Mouse (Mus musculus): ENCODE results near the gene Olfr13.
"Not testable (repeated sequence)": the region's sequence is repeated elsewhere in the genome, so short reads cannot be mapped to it uniquely, and the experiment has no call there.

Olfr13 gene

GRCm38 (mm10) chr6:43171840-43172239 is at the start of gene Olfr13:
Olfr13 (plus strand) TSS chr6:43172140.
- no peak for DNase-seq (ENCODE audit: low spot score in 2 of 2)

DNA sequence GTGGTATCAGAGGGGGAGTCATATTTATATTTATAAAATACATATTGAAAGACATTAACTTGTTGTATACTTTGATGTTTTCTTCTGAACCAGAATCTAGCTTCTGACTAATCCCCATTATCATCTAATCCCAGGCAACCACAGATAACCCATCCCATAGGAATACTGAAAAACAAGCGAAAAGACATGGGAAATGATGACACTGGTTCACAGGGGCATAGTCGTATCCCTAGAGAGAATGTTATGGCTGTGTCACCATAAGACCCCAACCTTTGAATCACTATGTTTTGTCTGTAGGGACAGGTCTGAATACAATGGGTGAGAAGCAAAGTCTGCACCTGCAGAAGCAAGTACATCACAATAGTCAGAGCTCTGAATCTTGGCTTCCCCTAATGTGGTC is 25.7 kb upstream of the Olfr13 start, which contains the start of gene Olfr237-ps1:
TSS of gene Olfr237-ps1 (plus strand) at position 301 of the 400 bp plus-strand sequence.
- DNase-seq (ENCODE audit: low spot score in 2 of 2) = not testable (repeated sequence)

GRCm38 (mm10) chr6:43159502-43159901 is 12.4 kb upstream of the Olfr13 start:
- DNase-seq (ENCODE audit: low spot score in 2 of 2) = no peak

- DNase-seq (ENCODE audit: low spot score in 2 of 2) = no peak
Measured at GRCm38 (mm10) chr6:43162982-43163381, 9.0 kb upstream of the Olfr13 start, which contains the start of gene Olfr437. Olfr437 (plus strand) TSS chr6:43163282.

- DNase-seq (ENCODE audit: low spot score in 2 of 2) = no peak
Measured at GRCm38 (mm10) chr6:43167246-43167645, 4.7 kb upstream of the Olfr13 start.

DNA sequence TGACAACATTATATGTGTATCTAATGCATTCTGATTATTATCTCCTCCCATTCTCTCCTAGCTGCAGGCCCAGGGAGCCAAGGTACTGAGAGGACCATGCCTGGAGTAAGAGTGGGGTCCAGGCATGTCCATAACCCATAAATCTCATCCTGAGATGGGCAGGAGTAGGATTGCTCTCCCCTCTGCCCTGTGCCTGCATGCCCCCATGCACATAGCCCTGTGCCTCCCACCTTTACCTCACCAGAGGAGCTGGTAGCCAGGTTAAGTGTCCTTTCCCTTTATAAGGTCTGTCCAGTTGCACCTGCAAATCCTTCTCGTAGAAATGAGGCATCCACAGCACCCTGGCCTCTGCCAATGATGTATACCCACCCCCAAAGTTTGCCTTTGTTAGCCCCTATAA is 6.2 kb downstream of the Olfr13 start:
- DNase-seq (ENCODE audit: low spot score in 2 of 2) = no peak

- DNase-seq (ENCODE audit: low spot score in 2 of 2) = no peak
Measured at GRCm38 (mm10) chr6:43178584-43179501, 6.9 kb downstream of the Olfr13 start.

DNA sequence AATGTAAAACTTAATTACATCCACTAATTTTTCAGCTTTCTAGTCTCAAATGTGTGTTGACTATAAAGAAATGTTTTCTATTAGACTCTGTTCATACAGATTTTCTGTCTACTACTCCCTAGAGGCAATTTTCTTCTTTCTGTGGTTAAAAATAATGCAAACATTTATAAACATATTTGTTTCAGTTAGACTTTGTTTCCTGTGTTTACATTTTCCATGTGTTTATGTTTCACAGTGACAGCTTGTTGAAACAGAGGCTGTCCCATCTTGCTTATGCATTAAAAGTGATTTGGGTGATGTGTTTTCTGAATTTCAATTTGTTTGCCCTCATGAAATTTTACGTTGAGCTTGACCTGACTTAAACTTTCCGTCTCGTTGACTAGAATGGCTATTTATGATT is 19.0 kb downstream of the Olfr13 start:
- no peak for DNase-seq (ENCODE audit: low spot score in 2 of 2)

GRCm38 (mm10) chr6:43196781-43197180 is 24.8 kb downstream of the Olfr13 start, which contains the start of gene Olfr435:
Olfr435 (plus strand) TSS chr6:43197146.
- no peak for DNase-seq (ENCODE audit: low spot score in 2 of 2)

DNA sequence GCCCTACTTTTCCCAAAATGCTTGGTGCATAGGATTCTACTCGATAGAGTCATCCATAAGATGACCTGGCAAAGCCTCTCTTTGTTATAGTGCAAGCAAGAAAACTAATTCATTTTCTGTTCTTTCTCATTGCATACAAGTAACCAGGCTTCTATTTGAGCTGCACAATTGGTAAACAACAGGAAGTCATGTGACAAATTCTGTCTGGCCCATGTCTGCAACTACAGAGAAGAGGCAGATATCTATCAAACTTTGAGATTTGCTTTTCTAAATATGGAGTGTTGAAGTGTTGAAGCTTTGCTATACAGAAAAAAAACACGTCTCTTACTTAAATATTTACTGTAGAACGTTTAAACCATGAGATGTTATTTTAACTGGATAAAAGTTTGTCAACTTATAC is 26.2 kb downstream of the Olfr13 start:
- DNase-seq (ENCODE audit: low spot score in 2 of 2) = no peak

DNA sequence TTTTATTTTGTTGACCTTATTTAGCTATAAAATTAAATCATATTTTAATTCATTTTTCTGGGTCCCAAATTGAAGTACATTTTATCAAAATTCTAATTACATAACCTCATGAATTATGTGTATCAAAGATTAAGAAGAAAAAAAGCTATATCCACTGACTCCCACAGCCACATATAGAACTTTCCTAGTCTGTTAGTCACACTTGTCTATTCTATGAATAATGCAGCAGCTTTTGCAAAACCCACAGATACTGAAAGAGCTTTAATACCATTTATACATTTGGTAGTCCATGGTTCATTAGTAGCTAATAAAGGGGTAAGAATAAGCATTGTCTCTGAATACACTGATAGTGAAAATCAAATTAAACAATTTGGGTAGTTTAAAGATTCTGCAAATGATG is 30.8 kb downstream of the Olfr13 start:
- no peak for DNase-seq (ENCODE audit: low spot score in 2 of 2)

GRCm38 (mm10) chr6:43205355-43205754 is 33.4 kb downstream of the Olfr13 start:
- no peak for DNase-seq (ENCODE audit: low spot score in 2 of 2)

- DNase-seq (ENCODE audit: low spot score in 2 of 2) = not testable (repeated sequence)
Measured at GRCm38 (mm10) chr6:43212873-43213272, 40.9 kb downstream of the Olfr13 start, which contains the start of gene Olfr434. Olfr434 (plus strand) TSS chr6:43213021.

All from spleen, postnatal 10 days (tissue).